In genomic region chr19:34947206-34947605, GRCm38 (mm10) we compare ENCODE assay signal across 17 mouse cellular contexts.
"Had no signal": no experiment of that assay in that cellular context is flagged by ENCODE, and none has a peak within 500 bp of the region (broad histone marks: within the 10 kb centered on the region; RNA-seq: fewer than 3 reads in every experiment).

No protein-coding gene starts in this region.

- H3K27me3 ChIP-seq: lung, embryonic 15.5 days; megakaryocyte, embryonic 14.5 days; midbrain, embryonic 13.5 days; midbrain, embryonic 15.5 days; neural tube, embryonic 12.5 days; stomach, embryonic 15.5 days had no signal

- H3K27ac ChIP-seq: lung, embryonic 15.5 days; macrophage; midbrain, embryonic 13.5 days; midbrain, embryonic 15.5 days; neural tube, embryonic 12.5 days; stomach, embryonic 15.5 days; stomach, postnatal 0 days had no signal

- DNase-seq: liver, postnatal 0 days; lung, adult 2 months; lung, postnatal 14 days; lung, postnatal 36 days; right cerebral cortex, postnatal 25 days; thymus, adult 18-20 months; thymus, postnatal 14 days; thymus, postnatal 36 days had no signal

- H3K4me1 ChIP-seq: lung, embryonic 15.5 days; megakaryocyte, embryonic 14.5 days; midbrain, embryonic 13.5 days; midbrain, embryonic 15.5 days; neural tube, embryonic 12.5 days; stomach, embryonic 15.5 days had no signal

- ATAC-seq: liver, postnatal 0 days; lung, postnatal 0 days; midbrain, embryonic 13.5 days; midbrain, embryonic 15.5 days had no signal

- H3K4me3 ChIP-seq: lung, embryonic 15.5 days; megakaryocyte, embryonic 14.5 days; midbrain, embryonic 13.5 days; midbrain, embryonic 15.5 days; neural tube, embryonic 12.5 days; stomach, embryonic 15.5 days had no signal
